Mouse (Mus musculus) lung, embryonic 16.5 days (tissue): ENCODE measurements around the gene Rnaset2a. TPM values are rescaled to one million over a fixed set of nuclear protein-coding genes. Genes with fewer than 3 reads are reported as not detected.
"Not testable (repeated sequence)": the region's sequence is repeated elsewhere in the genome, so short reads cannot be mapped to it uniquely, and the experiment has no call there.

ENCODE experiments used
- ATAC-seq: fragments of 200-750 bp; cut with Nextera tagmentation; 2 replicates; pipeline ENCODE4 v1.8.0; 2017; ENCODE audit warnings: low read depth, mild to moderate bottlenecking, moderate library complexity
- H3K27ac ChIP-seq: fragments of 300-500 bp; sonication (generic); 2 replicates; pipeline ENCODE4 v1.5.1; 2014; ENCODE audit warnings: mild to moderate bottlenecking, control low read depth, low read length
- H3K27me3 ChIP-seq: fragments of 300-500 bp; sonication (generic); 2 replicates; pipeline ENCODE4 v1.6.1; 2014; ENCODE audit warnings: low read depth, low read length, mixed read lengths; ENCODE audit not compliant: control insufficient read depth, insufficient read depth
- H3K36me3 ChIP-seq: fragments of 300-500 bp; sonication (generic); 2 replicates; pipeline ENCODE4 v1.6.1; 2014; ENCODE audit warnings: low read length; ENCODE audit not compliant: control insufficient read depth, insufficient read depth
- H3K4me1 ChIP-seq: fragments of 300-500 bp; sonication (generic); replicated peaks from 2 replicates; pipeline ENCODE4 v1.6.1; 2014; ENCODE audit warnings: low read length, mixed read lengths; ENCODE audit not compliant: control insufficient read depth, insufficient read depth
- H3K4me2 ChIP-seq: fragments of 300-500 bp; sonication (generic); 2 replicates; pipeline ENCODE4 v1.6.1; 2014; ENCODE audit warnings: low read depth, low read length, control low read depth
- H3K4me3 ChIP-seq: fragments of 300-500 bp; sonication (generic); 2 replicates; pipeline ENCODE4 v1.5.1; 2014; ENCODE audit warnings: mild to moderate bottlenecking, low read length, control low read depth
- H3K9ac ChIP-seq: fragments of 300-500 bp; sonication (generic); 2 replicates; pipeline ENCODE4 v1.6.1; 2014; ENCODE audit warnings: low read length, control low read depth
- H3K9me3 ChIP-seq: fragments of 300-500 bp; sonication (generic); 2 replicates; pipeline ENCODE4 v1.6.1; 2016; ENCODE audit warnings: low read length; ENCODE audit not compliant: control insufficient read depth
- WGBS: fragments of 180-500 bp; shearing (Covaris S2); extraction: QIAGEN DNeasy Blood & Tissue Kit; methylation state at CpG from one replicate; pipeline ENCODE4 v1.1.7; 2014; 5-methylcytosine and 5-hydroxymethylcytosine counted together
- polyA plus RNA-seq: library from polyadenylated mRNA; unstranded; fragments of >200 nt; fragmentation: Nextera tagmentation; extraction: Ambion mirVana; gene quantifications from 2 replicates; pipeline ENCODE4 v1.2.1, GENCODE M21; 2015

The Rnaset2a gene
- polyA plus RNA-seq, result 40.1 TPM in 2 replicates

GRCm38 (mm10) chr17:8147439-8148316 lies at the start of gene Rnaset2a, which contains the start of gene Gm49673:
Rnaset2a (minus strand) TSS chr17:8148097.
Gm49673 (minus strand) TSS chr17:8147788.
- H3K27ac ChIP-seq, H3K27me3 ChIP-seq, H3K4me1 ChIP-seq, H3K9me3 ChIP-seq, H3K36me3 ChIP-seq: not testable (repeated sequence)
- peak within 1 kb of the TSS; percentile 61 for H3K4me3 ChIP-seq
- ATAC-seq, result peak; percentile 98
- peak within 1 kb of the TSS; percentile 51 for H3K4me2 ChIP-seq
- WGBS, result 0% methylated on average over 32 of the region's 67 CpGs
- peak within 1 kb of the TSS; percentile 68 for H3K9ac ChIP-seq

GRCm38 (mm10) chr17:8197652-8198051 lies 49.8 kb upstream of the Rnaset2a start:
- H3K4me3 ChIP-seq, result no peak overlapping the region
- no peak overlapping the region for H3K4me2 ChIP-seq
- 69% methylated on average over 3 of the region's 3 CpGs for WGBS
- no peaks in the 10 kb centered on the region for H3K4me1 ChIP-seq
- H3K9ac ChIP-seq, result no peak overlapping the region
- no peaks in the 10 kb centered on the region for H3K9me3 ChIP-seq
- H3K27me3 ChIP-seq, result no peaks in the 10 kb centered on the region
- no peak for ATAC-seq
- H3K36me3 ChIP-seq, result peaks cover 11% of the 10 kb centered on the region
- H3K27ac ChIP-seq, result no peak overlapping the region

DNA sequence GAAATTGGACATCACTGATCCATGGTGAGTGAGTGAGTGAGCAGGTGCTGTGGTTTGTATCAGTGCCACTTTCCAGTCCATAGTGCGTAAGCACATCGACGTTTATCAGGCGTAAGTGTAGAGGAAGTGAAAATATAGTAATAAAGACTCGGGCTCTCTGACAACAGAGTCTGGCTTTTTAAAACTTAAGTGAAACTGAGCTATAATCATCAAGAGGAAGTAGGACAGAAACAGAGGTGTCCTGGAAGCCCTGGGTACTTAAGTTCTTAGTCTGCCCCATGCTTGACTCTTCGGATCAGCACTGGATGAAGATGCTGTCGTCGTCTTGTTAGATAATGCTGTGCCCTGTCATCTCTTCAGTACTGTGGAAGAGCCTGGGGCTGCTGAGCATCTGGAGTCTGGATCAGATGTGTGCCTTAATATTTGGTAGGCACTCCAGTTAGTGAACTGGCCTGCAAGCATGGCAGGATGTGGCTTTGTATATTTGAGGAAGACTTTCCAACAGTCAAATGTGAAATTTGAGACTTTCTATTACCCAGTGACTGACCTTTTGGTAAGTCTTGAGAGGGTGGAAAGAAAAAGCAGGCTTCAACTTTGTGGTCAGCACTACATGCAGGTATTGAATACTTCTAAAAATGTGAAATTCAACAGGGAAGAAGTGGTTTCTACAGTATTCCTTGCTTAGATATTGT lies 47.9 kb upstream of the Rnaset2a start:
- no peaks in the 10 kb centered on the region for H3K27me3 ChIP-seq
- no peak overlapping the region for H3K4me3 ChIP-seq
- 83% methylated on average over 8 of the region's 8 CpGs for WGBS
- no peak overlapping the region for H3K27ac ChIP-seq
- no peaks in the 10 kb centered on the region for H3K9me3 ChIP-seq
- peaks cover 14% of the 10 kb centered on the region for H3K36me3 ChIP-seq
- H3K4me1 ChIP-seq, result no peaks in the 10 kb centered on the region
- H3K4me2 ChIP-seq, result no peak overlapping the region
- ATAC-seq, result no peak
- H3K9ac ChIP-seq, result no peak overlapping the region

DNA sequence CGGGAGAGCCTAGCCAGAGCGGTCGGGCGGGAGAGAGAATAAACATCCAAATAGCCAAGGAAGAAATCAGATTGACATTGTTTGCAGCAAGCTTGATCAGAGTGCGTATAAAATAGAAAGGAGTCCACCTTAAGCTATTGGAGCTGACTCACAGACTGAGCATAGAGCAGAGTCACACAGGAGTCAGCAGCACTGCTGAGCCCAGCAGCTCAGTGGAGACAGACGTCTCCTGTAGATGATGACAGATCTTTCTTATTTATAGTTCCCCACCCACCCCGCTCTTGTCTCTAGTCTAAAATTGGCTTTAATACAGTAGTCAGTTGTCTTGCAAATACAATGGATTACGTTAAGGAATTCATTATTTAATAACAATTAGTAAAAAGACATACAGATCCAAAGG lies 45.8 kb upstream of the Rnaset2a start:
- Histone ChIP-seq H3K27ac (no peak overlapping the region), H3K36me3 (peaks cover 21% of the 10 kb centered on the region)

DNA sequence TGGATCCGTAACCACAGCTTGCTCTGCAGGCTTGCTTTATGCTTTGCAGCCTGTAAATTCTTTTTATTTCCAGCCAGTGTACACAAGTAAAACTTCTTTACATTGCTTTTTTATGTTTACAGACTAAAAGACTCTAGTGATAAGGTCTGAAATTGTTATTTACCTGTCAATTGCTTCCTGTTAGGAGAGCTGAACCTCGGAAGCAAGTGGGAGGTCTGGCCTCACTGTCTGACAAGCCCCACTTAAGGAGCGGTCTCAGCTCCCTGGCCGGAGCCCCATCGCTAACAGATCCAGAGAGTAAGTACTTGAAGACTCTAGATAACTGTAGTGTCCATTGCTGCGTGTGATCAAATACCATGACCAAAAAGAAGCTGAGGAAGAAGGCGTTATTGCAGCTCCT lies 36.3 kb upstream of the Rnaset2a start:
- no peak for ATAC-seq
- 59% methylated on average over 7 of the region's 7 CpGs for WGBS
- no peak overlapping the region for H3K27ac ChIP-seq

More for the DNA sequence above, 45.8 kb upstream of the Rnaset2a start:
- Histone ChIP-seq H3K9me3 (no peaks in the 10 kb centered on the region), H3K4me2 (no peak overlapping the region), H3K27me3 (no peaks in the 10 kb centered on the region), H3K4me1 (no peaks in the 10 kb centered on the region), H3K4me3 (no peak overlapping the region), H3K9ac (no peak overlapping the region)
- 78% methylated on average over 8 of the region's 8 CpGs for WGBS
- ATAC-seq, result no peak

GRCm38 (mm10) chr17:8183815-8184214 lies 35.9 kb upstream of the Rnaset2a start:
- no peaks in the 10 kb centered on the region for H3K27me3 ChIP-seq
- no peak overlapping the region for H3K27ac ChIP-seq
- 76% methylated on average over 5 of the region's 5 CpGs for WGBS
- H3K9me3 ChIP-seq, result no peaks in the 10 kb centered on the region
- ATAC-seq, result no peak
- no peak overlapping the region for H3K4me3 ChIP-seq
- no peak overlapping the region for H3K9ac ChIP-seq
- peaks cover 25% of the 10 kb centered on the region for H3K36me3 ChIP-seq
- no peaks in the 10 kb centered on the region for H3K4me1 ChIP-seq
- no peak overlapping the region for H3K4me2 ChIP-seq

More for the DNA sequence above, 36.3 kb upstream of the Rnaset2a start:
- Histone ChIP-seq H3K36me3 (peaks cover 27% of the 10 kb centered on the region), H3K4me3 (no peak overlapping the region), H3K9ac (no peak overlapping the region), H3K4me1 (no peaks in the 10 kb centered on the region), H3K4me2 (no peak overlapping the region), H3K27me3 (no peaks in the 10 kb centered on the region), H3K9me3 (no peaks in the 10 kb centered on the region)

DNA sequence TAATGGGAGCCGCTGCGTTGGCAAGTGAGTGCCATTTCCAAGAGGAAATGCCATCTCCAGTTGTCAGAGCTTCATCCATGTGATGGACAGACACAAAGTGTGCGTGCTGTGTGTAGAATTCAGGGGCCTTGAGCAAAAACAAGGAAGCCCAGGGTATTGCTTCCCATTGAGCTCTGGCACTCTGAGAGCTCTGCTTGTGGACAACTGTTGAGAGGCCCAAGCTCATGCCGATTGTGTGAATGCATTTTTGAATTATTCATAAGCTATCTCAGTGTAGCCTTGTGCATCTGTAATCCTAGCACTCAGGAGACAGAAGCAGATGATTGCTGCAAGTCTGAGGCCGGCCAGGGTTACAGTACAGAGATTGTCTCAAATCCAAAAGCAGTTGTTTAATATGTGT lies 29.2 kb upstream of the Rnaset2a start:
- Histone ChIP-seq H3K9me3 (no peaks in the 10 kb centered on the region), H3K4me3 (no peak overlapping the region), H3K4me2 (no peak overlapping the region), H3K27ac (no peak overlapping the region), H3K9ac (no peak overlapping the region), H3K36me3 (peaks cover 24% of the 10 kb centered on the region), H3K27me3 (no peaks in the 10 kb centered on the region), H3K4me1 (no peaks in the 10 kb centered on the region)
- 95% methylated on average over 5 of the region's 5 CpGs for WGBS
- ATAC-seq, result no peak

- H3K27ac ChIP-seq, result no peak overlapping the region
- WGBS, result 43% methylated on average over 4 of the region's 4 CpGs
- H3K4me1 ChIP-seq, result no peaks in the 10 kb centered on the region
- no peaks in the 10 kb centered on the region for H3K27me3 ChIP-seq
- no peak overlapping the region for H3K4me3 ChIP-seq
- H3K36me3 ChIP-seq, result peaks cover 38% of the 10 kb centered on the region
- H3K9ac ChIP-seq, result no peak overlapping the region
- H3K9me3 ChIP-seq, result no peaks in the 10 kb centered on the region
- H3K4me2 ChIP-seq, result no peak overlapping the region
- ATAC-seq, result no peak
Measured at GRCm38 (mm10) chr17:8171081-8171480, 23.2 kb upstream of the Rnaset2a start.

- WGBS, result 88% methylated on average over 7 of the region's 7 CpGs
- Histone ChIP-seq H3K27me3 (no peaks in the 10 kb centered on the region), H3K9ac (no peak overlapping the region), H3K4me2 (no peak overlapping the region), H3K4me1 (no peaks in the 10 kb centered on the region), H3K9me3 (no peaks in the 10 kb centered on the region), H3K27ac (no peak overlapping the region), H3K36me3 (peaks cover 38% of the 10 kb centered on the region), H3K4me3 (no peak overlapping the region)
- no peak for ATAC-seq
Measured at GRCm38 (mm10) chr17:8170331-8170730, 22.4 kb upstream of the Rnaset2a start.
